Mouse (Mus musculus): Measurements from ENCODE around the gene Lyar. TPM values are rescaled to one million over a fixed set of nuclear protein-coding genes. Genes with fewer than 3 reads are reported as not detected.
A peak's percentile ranks its signal among the peaks of the same experiment; 100 is the strongest.

Gene Lyar
- polyA plus RNA-seq, 1 experiment from 2014 or later, result 84.8 TPM

- Histone ChIP-seq H3K36me3 (peaks cover 78% of the 10 kb centered on the region), H3K27me3 (no peaks in the 10 kb centered on the region), H3K4me3 (no peak overlapping the region), H3K27ac (no peak overlapping the region), H3K4me2 (replicated peaks) (no peak overlapping the region), H3K4me1 (no peaks in the 10 kb centered on the region), H3K9me3 (replicated peaks) (no peaks in the 10 kb centered on the region), H3K9ac (no peak overlapping the region)
- no peak for ATAC-seq (ENCODE audit: low FRiP score)
- WGBS, result 83% methylated on average over 8 of the region's 8 CpGs
Observed at GRCm38 (mm10) chr5:38208985-38209384, 11.3 kb upstream of the Lyar start.

GRCm38 (mm10) chr5:38211691-38212090 is 8.6 kb upstream of the Lyar start:
- no peaks in the 10 kb centered on the region for H3K27me3 ChIP-seq
- H3K4me1 ChIP-seq, result no peaks in the 10 kb centered on the region
- H3K9me3 ChIP-seq (replicated peaks), result no peaks in the 10 kb centered on the region
- ATAC-seq (ENCODE audit: low FRiP score), result no peak
- H3K4me2 ChIP-seq (replicated peaks), result no peak overlapping the region
- H3K27ac ChIP-seq, result no peak overlapping the region
- H3K4me3 ChIP-seq, result no peak overlapping the region
- WGBS, result 84% methylated on average over 8 of the region's 8 CpGs
- peaks cover 81% of the 10 kb centered on the region for H3K36me3 ChIP-seq
- no peak overlapping the region for H3K9ac ChIP-seq

GRCm38 (mm10) chr5:38213009-38213408 is 7.3 kb upstream of the Lyar start:
- Histone ChIP-seq H3K9me3 (replicated peaks) (no peaks in the 10 kb centered on the region), H3K4me1 (no peaks in the 10 kb centered on the region), H3K27ac (no peak overlapping the region), H3K36me3 (peaks cover 70% of the 10 kb centered on the region), H3K27me3 (no peaks in the 10 kb centered on the region), H3K4me3 (no peak overlapping the region), H3K4me2 (replicated peaks) (no peak overlapping the region), H3K9ac (no peak overlapping the region)
- 62% methylated on average over 6 of the region's 6 CpGs for WGBS
- ATAC-seq (ENCODE audit: low FRiP score), result no peak

- Histone ChIP-seq H3K4me3 (peak overlapping the region; percentile 93), H3K4me1 (peaks cover 20% of the 10 kb centered on the region), H3K9ac (peak overlapping the region; percentile 86), H3K36me3 (peaks cover 15% of the 10 kb centered on the region; the same call in 1 of the 2 replicates), H3K9me3 (replicated peaks) (no peaks in the 10 kb centered on the region), H3K27me3 (no peaks in the 10 kb centered on the region), H3K4me2 (replicated peaks) (peak overlapping the region; percentile 89), H3K27ac (peak overlapping the region; percentile 80)
- WGBS, result 1% methylated on average over 35 of the region's 35 CpGs
- ATAC-seq (ENCODE audit: low FRiP score), result no peak; the same call in none of the 2 replicates
Observed at GRCm38 (mm10) chr5:38219771-38220307, 431 bp upstream of the Lyar start.

GRCm38 (mm10) chr5:38235422-38235821 is 15.2 kb downstream of the Lyar start:
- peaks cover 48% of the 10 kb centered on the region for H3K36me3 ChIP-seq
- H3K9me3 ChIP-seq (replicated peaks), result no peaks in the 10 kb centered on the region
- H3K4me1 ChIP-seq, result peaks cover under 1% of the 10 kb centered on the region; the same call in 1 of the 2 replicates
- H3K9ac ChIP-seq, result no peak overlapping the region
- H3K27me3 ChIP-seq, result peaks cover 20% of the 10 kb centered on the region; the same call in 1 of the 2 replicates
- ATAC-seq (ENCODE audit: low FRiP score), result no peak
- no peak overlapping the region for H3K27ac ChIP-seq
- 69% methylated on average over 4 of the region's 4 CpGs for WGBS
- no peak overlapping the region for H3K4me2 ChIP-seq (replicated peaks)
- H3K4me3 ChIP-seq, result no peak overlapping the region

GRCm38 (mm10) chr5:38236627-38237026 is 16.4 kb downstream of the Lyar start:
- no peak overlapping the region for H3K27ac ChIP-seq
- peaks cover 36% of the 10 kb centered on the region for H3K36me3 ChIP-seq
- no peak for ATAC-seq (ENCODE audit: low FRiP score)
- H3K27me3 ChIP-seq, result peaks cover 20% of the 10 kb centered on the region; the same call in 1 of the 2 replicates
- no peak overlapping the region for H3K4me3 ChIP-seq
- peaks cover 12% of the 10 kb centered on the region for H3K4me1 ChIP-seq
- H3K9ac ChIP-seq, result no peak overlapping the region
- no peaks in the 10 kb centered on the region for H3K9me3 ChIP-seq (replicated peaks)
- no peak overlapping the region for H3K4me2 ChIP-seq (replicated peaks)
- WGBS, result 98% methylated on average over 2 of the region's 2 CpGs

- 15% methylated on average over 5 of the region's 5 CpGs for WGBS
- peak; percentile 69 for ATAC-seq (ENCODE audit: low FRiP score)
- no peaks in the 10 kb centered on the region for H3K9me3 ChIP-seq (replicated peaks)
- no peak overlapping the region for H3K4me2 ChIP-seq (replicated peaks)
- peaks cover 12% of the 10 kb centered on the region for H3K4me1 ChIP-seq
- no peak overlapping the region for H3K9ac ChIP-seq
- H3K27me3 ChIP-seq, result peaks cover 27% of the 10 kb centered on the region
- no peak overlapping the region for H3K4me3 ChIP-seq
- peak overlapping the region; percentile 23; the same call in 1 of the 2 replicates for H3K27ac ChIP-seq
- 0 out of 2 replicates have a peak, but pooled peaks cover 5% of the 10 kb centered on the region for H3K36me3 ChIP-seq
Observed at GRCm38 (mm10) chr5:38240727-38241472, 20.6 kb downstream of the Lyar start.

- peak; percentile 65 for ATAC-seq (ENCODE audit: low FRiP score)
- H3K9me3 ChIP-seq (replicated peaks), result no peaks in the 10 kb centered on the region
- 71% methylated on average over 3 of the region's 3 CpGs for WGBS
Observed at GRCm38 (mm10) chr5:38241473-38241834, 21.2 kb downstream of the Lyar start.

GRCm38 (mm10) chr5:38241966-38242365 is 21.7 kb downstream of the Lyar start:
- peaks cover 12% of the 10 kb centered on the region for H3K4me1 ChIP-seq
- H3K36me3 ChIP-seq, result no peaks in the 10 kb centered on the region
- no peak overlapping the region for H3K4me3 ChIP-seq
- 84% methylated on average over 6 of the region's 6 CpGs for WGBS
- peaks cover 26% of the 10 kb centered on the region for H3K27me3 ChIP-seq
- no peak overlapping the region for H3K9ac ChIP-seq
- H3K27ac ChIP-seq, result no peak overlapping the region
- no peaks in the 10 kb centered on the region for H3K9me3 ChIP-seq (replicated peaks)
- no peak overlapping the region for H3K4me2 ChIP-seq (replicated peaks)
- no peak for ATAC-seq (ENCODE audit: low FRiP score)

More at GRCm38 (mm10) chr5:38241473-38241834, 21.2 kb downstream of the Lyar start:
- 0 out of 2 replicates have a peak overlapping the region, but pooled peaks have one; percentile 7 for H3K27ac ChIP-seq
- H3K36me3 ChIP-seq, result 0 out of 2 replicates have a peak, but pooled peaks cover 5% of the 10 kb centered on the region
- H3K27me3 ChIP-seq, result peaks cover 27% of the 10 kb centered on the region
- peaks cover 12% of the 10 kb centered on the region for H3K4me1 ChIP-seq
- no peak overlapping the region for H3K4me2 ChIP-seq (replicated peaks)
- H3K4me3 ChIP-seq, result no peak overlapping the region
- no peak overlapping the region for H3K9ac ChIP-seq

GRCm38 (mm10) chr5:38255195-38255594 is 34.9 kb downstream of the Lyar start:
- Histone ChIP-seq H3K4me1 (no peaks in the 10 kb centered on the region; the same call in 1 of the 2 replicates), H3K4me2 (replicated peaks) (no peak overlapping the region), H3K9me3 (replicated peaks) (no peaks in the 10 kb centered on the region), H3K36me3 (no peaks in the 10 kb centered on the region), H3K27ac (no peak overlapping the region), H3K27me3 (no peaks in the 10 kb centered on the region), H3K4me3 (no peak overlapping the region), H3K9ac (no peak overlapping the region)
- WGBS, result 52% methylated on average over 4 of the region's 4 CpGs
- no peak for ATAC-seq (ENCODE audit: low FRiP score)

- WGBS, result 84% methylated on average over 3 of the region's 3 CpGs
- no peaks in the 10 kb centered on the region for H3K27me3 ChIP-seq
- no peaks in the 10 kb centered on the region; the same call in 1 of the 2 replicates for H3K4me1 ChIP-seq
- H3K4me2 ChIP-seq (replicated peaks), result no peak overlapping the region
- no peaks in the 10 kb centered on the region for H3K36me3 ChIP-seq
- no peaks in the 10 kb centered on the region for H3K9me3 ChIP-seq (replicated peaks)
- no peak overlapping the region for H3K9ac ChIP-seq
- no peak for ATAC-seq (ENCODE audit: low FRiP score)
- no peak overlapping the region for H3K4me3 ChIP-seq
- no peak overlapping the region for H3K27ac ChIP-seq
Observed at GRCm38 (mm10) chr5:38255644-38256043, 35.4 kb downstream of the Lyar start.

GRCm38 (mm10) chr5:38256551-38256950 is 36.3 kb downstream of the Lyar start:
- H3K27me3 ChIP-seq, result no peaks in the 10 kb centered on the region
- 92% methylated on average over 1 of the region's 1 CpGs for WGBS
- no peak for ATAC-seq (ENCODE audit: low FRiP score)
- no peaks in the 10 kb centered on the region for H3K36me3 ChIP-seq
- no peak overlapping the region for H3K4me2 ChIP-seq (replicated peaks)
- H3K27ac ChIP-seq, result no peak overlapping the region
- H3K9ac ChIP-seq, result no peak overlapping the region
- no peak overlapping the region for H3K4me3 ChIP-seq
- no peaks in the 10 kb centered on the region for H3K9me3 ChIP-seq (replicated peaks)
- H3K4me1 ChIP-seq, result peaks cover 5% of the 10 kb centered on the region
